Mouse (Mus musculus) urinary bladder, postnatal 4 days (tissue): Measurements from ENCODE around the gene Klhl26.
A peak's percentile ranks its signal among the peaks of the same experiment; 100 is the strongest.

Experiments used
- DNase-seq, 2 experiments: peaks; one replicate each; pipeline ENCODE4 v3.0.0; 2021 to 2022; ENCODE audit warnings: low spot score in 2 of 2

The Klhl26 gene

GRCm38 (mm10) chr8:70410281-70410680, 66.5 kb downstream of the Klhl26 start:
- no peak for DNase-seq

- DNase-seq: no peak
Observed at GRCm38 (mm10) chr8:70409455-70409871, 67.3 kb downstream of the Klhl26 start.

GRCm38 (mm10) chr8:70409019-70409418, 67.7 kb downstream of the Klhl26 start:
- no peak for DNase-seq

GRCm38 (mm10) chr8:70408301-70408700, 68.5 kb downstream of the Klhl26 start:
- DNase-seq: peak in 1 of 2 experiments; percentile 43

GRCm38 (mm10) chr8:70406427-70407069, 70.2 kb downstream of the Klhl26 start:
- DNase-seq: no peak

- DNase-seq: no peak
Observed at GRCm38 (mm10) chr8:70405189-70405588, 71.6 kb downstream of the Klhl26 start.

DNA sequence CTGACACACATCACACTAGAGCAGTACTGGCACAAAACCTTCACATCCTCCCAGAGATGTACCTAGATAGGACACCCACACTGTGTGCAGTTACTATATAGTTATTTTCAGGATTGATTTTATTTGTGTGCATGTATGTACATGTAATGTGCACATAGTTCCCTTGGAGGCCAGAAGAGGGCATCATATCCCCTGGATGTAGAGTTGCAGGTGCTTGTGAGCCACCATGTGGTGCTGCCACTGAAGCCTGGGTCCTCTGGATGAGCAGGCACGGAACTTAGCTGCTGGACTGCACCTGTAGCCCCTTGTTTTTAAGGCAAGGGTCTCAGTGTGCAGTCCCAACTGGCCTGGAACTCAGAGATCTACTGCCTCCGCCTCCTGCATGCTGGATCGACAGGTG, 72.6 kb downstream of the Klhl26 start:
- DNase-seq: no peak
